In the genomic region with DNA sequence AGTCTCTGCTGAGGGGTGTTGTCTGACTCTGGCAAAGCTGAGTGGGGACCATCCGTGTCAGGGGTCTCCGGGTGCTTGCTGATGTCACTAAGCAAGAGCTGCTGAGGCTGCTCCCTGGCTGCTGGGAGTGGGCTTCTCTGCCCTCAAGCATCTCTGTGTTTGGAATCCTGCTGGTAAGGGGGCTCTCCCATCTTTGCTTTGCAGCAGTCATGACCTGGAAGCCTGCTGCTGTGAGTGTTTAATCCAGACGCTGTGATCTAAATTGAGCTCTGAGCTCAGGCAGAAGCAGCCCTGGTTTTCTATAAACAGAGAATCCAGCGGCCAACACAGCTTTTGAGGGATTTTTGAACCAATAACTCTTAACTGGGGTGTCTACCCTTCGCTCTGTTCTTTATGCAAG, we compare ENCODE assay signal across 14 mouse cellular contexts.
DNase-seq lines count a peak whose midpoint lies in the region; ATAC-seq and TF ChIP-seq lines count a peak whose summit lies in the region.
"Had no signal": no experiment of that assay in that cellular context is flagged by ENCODE, and none has a peak within 500 bp of the region (broad histone marks: within the 10 kb centered on the region; RNA-seq: fewer than 3 reads in every experiment).

No protein-coding gene starts in this region.

- TF ChIP-seq CTCF in brain, embryonic 14.5 days (IDR thresholded peaks at IDR 0.05; ENCODE audit: borderline replicate concordance, extremely low read depth, insufficient read depth, insufficient read length), result no peak

- no peak for ATAC-seq in heart, embryonic 11.5 days (replicated peaks; ENCODE audit: insufficient number of reproducible peaks, low FRiP score, low TSS enrichment)
- peak; percentile 10; the same call in 1 of the 2 replicates for ATAC-seq in forebrain, embryonic 16.5 days
- no peak for ATAC-seq in limb, embryonic 13.5 days (ENCODE audit: low FRiP score, low read depth)
- ATAC-seq in erythroid progenitor cell, adult 5-6 weeks (replicated peaks; ENCODE audit: low FRiP score, poor library complexity, severe bottlenecking), result no peak
- ATAC-seq: Patski had no signal

- H3K9ac ChIP-seq in heart, embryonic 11.5 days (ENCODE audit: low read depth, low read length), result no peak overlapping the region
- 0 out of 2 replicates have a peak overlapping the region, but pooled peaks have one; percentile 7 for H3K9ac ChIP-seq in forebrain, embryonic 16.5 days (replicated peaks; ENCODE audit: low read depth, low read length)
- peak overlapping the region; percentile 21 for H3K9ac ChIP-seq in limb, embryonic 13.5 days
- H3K9ac ChIP-seq: limb, embryonic 12.5 days had no signal

- H3K27me3 ChIP-seq in heart, embryonic 11.5 days (ENCODE audit: control insufficient read depth, insufficient read depth, low read length), result no peaks in the 10 kb centered on the region
- no peaks in the 10 kb centered on the region for H3K27me3 ChIP-seq in forebrain, embryonic 16.5 days (replicated peaks; ENCODE audit: control insufficient read depth, insufficient read depth, low read length)
- H3K27me3 ChIP-seq in limb, embryonic 13.5 days, result no peaks in the 10 kb centered on the region
- H3K27me3 ChIP-seq: limb, embryonic 12.5 days; Patski had no signal

- peaks cover 41% of the 10 kb centered on the region for H3K4me1 ChIP-seq in heart, embryonic 11.5 days (ENCODE audit: control insufficient read depth, insufficient read depth, low read length)
- H3K4me1 ChIP-seq in forebrain, embryonic 16.5 days (replicated peaks; ENCODE audit: control insufficient read depth, insufficient read depth, low read length), result peaks cover 40% of the 10 kb centered on the region
- H3K4me1 ChIP-seq in limb, embryonic 13.5 days, result peaks cover 21% of the 10 kb centered on the region

- H3K4me2 ChIP-seq in heart, embryonic 11.5 days, result peak overlapping the region; percentile 8; the same call in 1 of the 2 replicates
- H3K4me2 ChIP-seq in forebrain, embryonic 16.5 days (ENCODE audit: low read length), result no peak overlapping the region
- no peak overlapping the region for H3K4me2 ChIP-seq in limb, embryonic 13.5 days (replicated peaks)
- H3K4me2 ChIP-seq: limb, embryonic 12.5 days had no signal

- TF ChIP-seq POLR2A in brain, embryonic 14.5 days (IDR thresholded peaks at IDR 0.05; ENCODE audit: borderline replicate concordance, extremely low read depth, insufficient read depth, insufficient read length, poor library complexity, severe bottlenecking), result no peak

- H3K9me3 ChIP-seq in heart, embryonic 11.5 days (replicated peaks; ENCODE audit: control insufficient read depth, low read length), result no peaks in the 10 kb centered on the region
- 0 out of 2 replicates have a peak, but pooled peaks cover 2% of the 10 kb centered on the region for H3K9me3 ChIP-seq in forebrain, embryonic 16.5 days (ENCODE audit: control insufficient read depth, low read length)
- peaks cover 12% of the 10 kb centered on the region; the same call in 1 of the 2 replicates for H3K9me3 ChIP-seq in limb, embryonic 13.5 days

- no peak for DNase-seq in heart, adult 8-10 months (ENCODE audit: low spot score)
- peak; percentile 66 for DNase-seq in brain, embryonic 14.5 days (ENCODE audit: low read depth)
- no peak for DNase-seq in left cerebral cortex, adult 8-10 months (ENCODE audit: low spot score in 2 of 2)
- no peak for DNase-seq in right cerebral cortex, postnatal 10 days (ENCODE audit: low spot score in 2 of 2)
- DNase-seq: cerebellum, postnatal 25 days; kidney, postnatal 14 days; right cerebral cortex, postnatal 25 days; thymus, adult 18-20 months had no signal

- H3K36me3 ChIP-seq in heart, embryonic 11.5 days (ENCODE audit: control insufficient read depth, insufficient read depth, low read length), result no peaks in the 10 kb centered on the region; the same call in 1 of the 2 replicates
- no peaks in the 10 kb centered on the region for H3K36me3 ChIP-seq in forebrain, embryonic 16.5 days (ENCODE audit: control insufficient read depth, insufficient read depth)
- peaks cover 15% of the 10 kb centered on the region for H3K36me3 ChIP-seq in limb, embryonic 13.5 days

- H3K4me3 ChIP-seq in heart, embryonic 11.5 days (ENCODE audit: low read depth, low read length), result no peak overlapping the region
- no peak overlapping the region for H3K4me3 ChIP-seq in forebrain, embryonic 16.5 days (replicated peaks; ENCODE audit: low read length)
- no peak overlapping the region for H3K4me3 ChIP-seq in limb, embryonic 13.5 days
- H3K4me3 ChIP-seq: limb, embryonic 12.5 days had no signal

- WGBS in heart, embryonic 11.5 days (ENCODE audit: insufficient replicate concordance), result 37% methylated on average over 5 of the region's 5 CpGs
- 36% methylated on average over 5 of the region's 5 CpGs for WGBS in forebrain, embryonic 16.5 days
- WGBS in limb, embryonic 13.5 days, result 44% methylated on average over 5 of the region's 5 CpGs

- peak overlapping the region; percentile 71; the same call in 1 of the 2 replicates for H3K27ac ChIP-seq in heart, embryonic 11.5 days (ENCODE audit: low read depth, low read length)
- H3K27ac ChIP-seq in forebrain, embryonic 16.5 days (ENCODE audit: low read length), result peak overlapping the region; percentile 78
- H3K27ac ChIP-seq in limb, embryonic 13.5 days, result 0 out of 2 replicates have a peak overlapping the region, but pooled peaks have one; percentile 23
- H3K27ac ChIP-seq: limb, embryonic 12.5 days had no signal

Comparison
In these comparisons a context has a peak if more than half of its experiments do, and no peak if none do; other contexts are left out.
1. H3K27ac ChIP-seq: peak in every context shown above with its lines; median percentile 78 in forebrain, embryonic 16.5 days; 71 in heart, embryonic 11.5 days; 23 in limb, embryonic 13.5 days.